Mouse (Mus musculus): ENCODE measurements around the gene Ncoa3.
A peak's percentile ranks its signal among the peaks of the same experiment; 100 is the strongest.
"Not testable (repeated sequence)": the region's sequence is repeated elsewhere in the genome, so short reads cannot be mapped to it uniquely, and the experiment has no call there.

The Ncoa3 gene

GRCm38 (mm10) chr2:165992270-165993172 lies at the start of gene Ncoa3:
Ncoa3 (plus strand) TSS chr2:165992636.
- DNase-seq: peak; percentile 92

DNA sequence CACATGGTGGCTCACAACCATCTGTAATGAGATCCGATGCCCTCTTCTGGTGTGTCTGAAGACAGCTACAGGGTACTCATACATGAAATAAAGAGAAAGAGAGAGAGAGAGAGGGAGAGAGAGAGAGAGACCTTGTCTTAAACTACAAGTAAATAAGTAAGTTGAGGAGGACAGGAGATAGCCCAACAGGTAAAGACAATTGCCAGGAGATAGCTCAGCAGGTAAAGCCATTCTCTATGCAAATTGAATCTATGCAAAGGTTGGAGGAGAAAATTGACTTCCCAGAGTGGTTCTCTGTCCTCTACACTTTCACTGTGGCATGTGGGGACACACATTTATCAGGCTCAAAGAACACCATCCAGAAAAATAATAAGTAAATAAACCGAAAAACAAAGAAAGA lies 49.3 kb upstream of the Ncoa3 start:
- no peak for DNase-seq

DNA sequence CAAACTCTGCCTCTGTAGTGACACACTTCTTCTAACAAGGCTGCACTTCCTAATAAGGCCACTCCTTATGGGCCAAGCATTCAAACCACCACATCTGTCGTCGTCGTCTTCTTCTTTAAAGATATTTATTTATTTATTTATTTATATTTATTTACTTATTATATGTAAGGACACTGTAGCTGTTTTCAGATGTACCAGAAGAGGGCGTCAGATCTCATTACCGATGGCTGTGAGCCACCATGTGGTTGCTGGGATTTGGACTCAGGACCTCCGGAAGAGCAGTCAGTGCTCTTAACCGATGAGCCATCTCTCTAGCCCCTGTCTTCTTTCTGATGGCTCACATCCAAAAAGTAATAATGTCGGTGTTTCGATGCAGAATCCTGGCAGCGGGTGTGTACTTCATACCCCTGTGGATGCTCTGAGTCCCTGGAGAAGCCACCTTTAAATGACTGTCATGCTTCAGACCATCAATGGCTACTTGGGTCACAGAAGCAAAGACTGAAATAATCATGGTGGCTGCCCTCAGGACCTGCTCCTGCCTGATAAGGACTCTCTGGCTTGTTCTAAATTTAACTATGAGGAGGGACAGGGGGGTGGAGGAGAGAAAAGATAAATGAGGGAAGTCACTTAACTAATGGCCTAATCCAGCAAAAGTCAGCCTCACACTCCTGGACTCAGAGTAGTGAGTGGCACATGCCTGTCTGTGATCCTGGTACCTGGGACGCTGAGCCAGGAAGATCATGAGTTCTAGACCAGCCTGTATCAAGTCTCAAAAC lies 47.7 kb upstream of the Ncoa3 start:
- DNase-seq: no peak

- DNase-seq: no peak
Measured at GRCm38 (mm10) chr2:165946046-165946564, 46.3 kb upstream of the Ncoa3 start.

DNA sequence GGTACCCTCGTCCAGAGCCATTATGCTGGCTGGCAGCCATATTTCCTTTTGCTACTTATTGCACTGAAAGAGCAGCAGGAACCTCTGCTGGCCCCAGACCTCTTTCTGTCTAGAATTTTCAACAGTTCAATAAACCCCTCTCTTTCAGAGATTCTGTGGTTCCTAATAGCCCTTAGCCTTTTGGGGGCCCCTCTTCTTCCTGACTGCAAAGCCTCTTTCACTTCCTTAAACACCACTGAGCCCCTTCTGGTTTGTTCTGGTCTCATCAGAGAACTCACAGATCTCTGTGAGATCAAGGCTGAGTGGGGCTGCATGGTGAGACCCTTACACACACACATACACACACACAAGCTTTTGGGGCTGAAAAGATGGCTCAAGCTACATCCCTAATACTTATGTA lies 44.4 kb upstream of the Ncoa3 start:
- no peak for DNase-seq

- not testable (repeated sequence) for DNase-seq
Measured at GRCm38 (mm10) chr2:165948785-165949184, 43.7 kb upstream of the Ncoa3 start.

- DNase-seq: no peak
Measured at GRCm38 (mm10) chr2:165949719-165950118, 42.7 kb upstream of the Ncoa3 start.

DNA sequence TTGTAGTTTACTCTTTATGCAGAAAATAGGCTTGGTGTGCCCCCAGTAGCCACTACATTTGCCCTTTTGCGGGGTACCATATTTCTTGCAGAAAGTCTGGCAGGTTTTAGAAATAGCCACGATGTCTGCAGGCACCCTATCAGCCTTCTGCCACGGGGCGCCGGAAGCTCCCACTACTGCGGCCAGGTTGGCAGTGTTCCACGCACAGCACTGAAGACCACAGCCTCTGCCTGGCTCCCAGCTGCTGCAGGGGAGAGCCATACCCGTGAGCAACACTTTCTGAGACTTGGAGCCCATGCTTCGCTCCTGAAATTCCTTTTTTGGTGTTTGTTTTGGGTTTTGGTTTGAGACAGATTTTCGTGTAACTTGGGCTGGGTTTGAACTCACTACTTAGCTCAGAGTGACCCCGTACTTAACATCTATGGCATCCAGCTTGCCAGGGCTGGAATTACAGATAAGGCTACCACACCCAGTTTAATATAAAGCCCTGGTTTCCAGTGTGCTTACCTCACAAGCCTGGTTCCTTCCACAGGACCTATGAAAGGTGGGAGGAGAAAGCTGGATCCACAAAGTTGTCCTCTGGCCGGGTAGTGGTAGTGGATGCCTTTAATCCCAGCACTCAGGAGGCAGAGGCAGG lies 40.9 kb upstream of the Ncoa3 start:
- no peak for DNase-seq

DNA sequence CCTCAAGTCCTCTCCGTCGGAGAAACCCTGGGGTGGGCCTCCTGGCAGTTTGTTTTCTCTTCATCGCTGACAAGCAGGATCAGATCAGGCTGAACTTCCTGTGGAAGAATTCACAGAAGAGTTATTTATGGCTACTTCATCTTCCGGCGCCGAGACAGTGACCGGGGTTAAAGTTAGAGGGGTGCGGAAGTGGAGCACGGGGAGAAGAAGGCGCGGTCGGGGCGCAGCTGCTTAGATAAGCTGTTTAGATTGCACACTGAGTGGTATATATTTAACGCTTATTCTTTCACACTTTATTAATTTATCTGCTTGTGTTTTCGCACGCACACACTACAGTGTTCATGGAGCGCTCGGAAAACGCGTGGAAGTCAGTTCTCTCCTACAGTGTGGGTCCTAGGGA lies 37.6 kb upstream of the Ncoa3 start:
- DNase-seq: peak; percentile 79

DNA sequence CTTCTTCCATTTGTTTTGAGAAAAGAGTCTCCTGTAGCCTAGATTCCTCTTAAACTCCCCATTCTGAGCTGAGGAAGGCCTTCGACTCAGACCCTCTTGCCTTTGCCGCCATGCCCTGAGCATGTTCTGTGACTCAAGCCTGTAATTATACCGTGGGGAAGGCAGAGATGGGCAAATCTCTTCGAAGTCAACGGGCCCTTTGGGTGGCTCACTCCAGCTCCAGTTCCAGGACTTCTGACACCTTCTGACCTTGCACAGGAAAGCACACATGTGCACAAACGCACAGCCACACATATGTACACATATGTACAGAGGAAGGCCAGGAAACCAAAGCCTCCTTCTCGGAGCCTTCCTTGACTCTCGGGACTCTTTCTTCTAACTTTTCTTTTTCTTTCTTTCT lies 37.0 kb upstream of the Ncoa3 start:
- no peak for DNase-seq

DNA sequence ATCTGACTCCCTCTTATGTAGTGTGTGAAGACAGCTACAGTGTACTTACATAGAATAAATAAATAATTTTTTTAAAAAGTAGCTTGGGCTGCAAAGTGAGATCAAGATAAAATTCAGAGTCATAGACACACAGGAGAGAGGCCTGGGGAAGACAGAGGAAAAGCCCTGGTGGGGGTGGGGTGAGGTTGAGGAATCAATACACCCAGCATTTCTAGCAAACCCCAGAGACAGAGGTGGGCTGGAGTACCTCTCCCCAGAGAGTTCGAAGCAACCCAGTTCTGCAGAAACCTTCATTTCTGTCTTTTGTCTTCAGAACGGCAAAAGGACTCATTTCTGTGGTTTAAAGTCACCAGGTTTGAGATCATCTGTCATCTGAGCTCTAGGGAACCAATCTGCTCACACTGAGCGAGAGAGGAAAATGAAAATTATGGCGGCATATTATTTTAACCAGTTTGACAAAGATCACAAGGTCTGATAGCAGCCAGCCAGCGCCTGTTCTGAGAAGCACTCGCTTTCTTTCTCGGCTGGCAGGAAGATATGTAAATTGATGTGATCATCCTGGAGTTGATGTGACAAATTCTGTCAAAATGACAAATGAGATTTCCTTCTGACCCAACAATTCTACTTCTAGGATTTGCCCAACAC lies 36.2 kb upstream of the Ncoa3 start:
- DNase-seq: no peak

DNA sequence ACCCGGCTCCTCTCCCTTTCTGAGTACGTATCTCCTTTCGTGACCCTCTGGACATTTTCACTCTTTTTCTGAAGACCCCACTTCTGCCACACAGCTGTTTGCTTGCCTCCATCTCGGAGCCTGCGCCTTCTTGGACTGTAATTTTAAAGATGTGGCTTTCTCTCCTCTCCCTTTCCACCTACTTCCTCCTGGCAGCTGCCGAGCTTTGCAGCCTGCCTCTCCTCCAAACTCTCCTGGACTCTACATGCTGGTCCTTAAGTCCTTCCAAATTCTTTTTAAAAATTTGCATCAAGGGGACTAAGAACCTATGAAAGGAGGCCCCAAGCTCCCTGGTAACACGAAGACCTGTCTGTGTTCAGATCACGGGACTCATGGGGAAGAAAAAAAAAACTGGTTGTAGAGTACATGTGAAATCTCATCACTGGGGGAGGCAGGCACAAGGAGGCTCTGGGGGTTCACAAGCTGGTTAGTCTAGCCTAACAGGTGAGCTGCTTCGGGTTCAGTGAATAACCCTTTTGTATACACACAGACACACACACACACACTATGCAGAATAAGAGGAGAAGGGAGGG lies 35.1 kb upstream of the Ncoa3 start:
- DNase-seq: no peak

DNA sequence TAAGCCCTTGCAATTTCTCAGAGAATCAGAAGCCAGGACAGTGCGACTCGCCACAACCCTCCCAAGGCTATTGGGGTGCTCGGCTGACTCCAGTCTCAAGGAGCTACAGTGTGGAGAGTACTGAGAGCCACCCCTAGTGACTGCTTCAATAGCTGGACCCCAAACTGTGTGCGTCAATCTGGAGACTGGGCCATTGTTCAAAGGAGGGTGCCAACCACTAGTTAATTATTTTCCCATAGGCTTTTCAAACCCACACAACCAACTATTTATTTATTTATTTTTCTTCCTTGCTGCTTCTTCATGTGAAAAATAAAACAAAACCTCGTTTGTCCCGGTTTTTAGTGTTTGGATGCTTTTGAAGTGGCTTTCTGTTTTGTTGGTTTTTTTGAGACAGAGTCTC lies 33.9 kb upstream of the Ncoa3 start:
- no peak for DNase-seq

GRCm38 (mm10) chr2:165960695-165961094 lies 31.7 kb upstream of the Ncoa3 start:
- DNase-seq: no peak

DNA sequence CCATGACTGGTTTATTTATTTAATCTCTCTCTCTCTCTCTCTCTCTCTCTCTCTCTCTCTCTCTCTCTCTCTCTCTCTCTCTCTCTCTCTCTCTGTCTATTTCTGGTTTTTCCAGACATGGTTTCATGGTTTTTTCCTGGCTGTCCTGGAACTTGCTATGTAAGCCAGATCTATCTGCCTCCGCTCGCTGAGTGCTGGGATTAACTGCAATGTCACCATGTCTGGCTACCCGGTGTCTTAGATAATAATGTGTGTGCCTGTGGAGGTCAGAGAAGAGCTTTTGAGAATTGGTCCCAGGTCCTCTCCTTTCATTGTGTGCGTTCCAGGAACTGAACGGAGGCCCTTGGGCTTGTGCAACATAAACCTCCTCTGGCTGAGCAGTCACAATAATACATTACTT lies 29.6 kb upstream of the Ncoa3 start:
- no peak for DNase-seq

DNA sequence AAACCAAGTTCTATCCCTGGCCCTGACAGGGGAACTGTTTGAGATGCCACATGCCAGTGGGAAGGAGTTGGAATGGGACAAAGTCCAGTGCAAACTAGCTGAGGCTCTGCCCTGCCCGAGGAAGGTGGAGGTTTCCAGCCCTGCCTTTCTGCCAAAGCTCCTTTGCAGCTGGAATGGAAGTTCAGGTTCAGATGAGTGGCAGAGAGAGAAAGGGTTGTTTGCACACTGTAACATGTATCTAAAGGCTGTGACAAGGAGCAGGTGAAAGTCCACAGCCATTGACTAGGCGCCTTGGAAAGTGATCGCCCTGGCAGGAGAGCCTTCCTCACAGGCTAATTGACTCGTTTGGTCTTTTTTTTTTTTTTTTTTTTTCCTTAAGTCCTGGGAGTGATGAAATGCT lies 28.3 kb upstream of the Ncoa3 start:
- DNase-seq: peak; percentile 88

DNA sequence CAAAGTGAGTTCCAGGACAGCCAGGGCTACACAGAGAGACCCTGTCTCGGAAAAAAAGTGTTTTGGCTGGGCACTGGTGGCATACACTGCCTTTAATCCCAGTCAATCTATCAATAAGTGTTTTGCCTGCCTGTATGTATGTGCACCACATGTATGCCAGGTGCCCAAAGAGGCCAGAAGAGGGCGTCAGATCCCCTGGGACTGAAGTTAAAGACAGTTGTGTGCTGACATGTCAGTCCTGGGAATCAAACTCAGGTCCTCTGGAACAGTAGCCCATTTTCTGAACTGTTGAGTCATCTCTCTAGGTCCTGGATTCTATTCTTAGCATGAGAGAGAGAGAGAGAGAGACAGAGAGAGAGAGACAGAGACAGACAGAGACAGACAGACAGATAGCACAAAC lies 25.4 kb upstream of the Ncoa3 start:
- no peak for DNase-seq

DNA sequence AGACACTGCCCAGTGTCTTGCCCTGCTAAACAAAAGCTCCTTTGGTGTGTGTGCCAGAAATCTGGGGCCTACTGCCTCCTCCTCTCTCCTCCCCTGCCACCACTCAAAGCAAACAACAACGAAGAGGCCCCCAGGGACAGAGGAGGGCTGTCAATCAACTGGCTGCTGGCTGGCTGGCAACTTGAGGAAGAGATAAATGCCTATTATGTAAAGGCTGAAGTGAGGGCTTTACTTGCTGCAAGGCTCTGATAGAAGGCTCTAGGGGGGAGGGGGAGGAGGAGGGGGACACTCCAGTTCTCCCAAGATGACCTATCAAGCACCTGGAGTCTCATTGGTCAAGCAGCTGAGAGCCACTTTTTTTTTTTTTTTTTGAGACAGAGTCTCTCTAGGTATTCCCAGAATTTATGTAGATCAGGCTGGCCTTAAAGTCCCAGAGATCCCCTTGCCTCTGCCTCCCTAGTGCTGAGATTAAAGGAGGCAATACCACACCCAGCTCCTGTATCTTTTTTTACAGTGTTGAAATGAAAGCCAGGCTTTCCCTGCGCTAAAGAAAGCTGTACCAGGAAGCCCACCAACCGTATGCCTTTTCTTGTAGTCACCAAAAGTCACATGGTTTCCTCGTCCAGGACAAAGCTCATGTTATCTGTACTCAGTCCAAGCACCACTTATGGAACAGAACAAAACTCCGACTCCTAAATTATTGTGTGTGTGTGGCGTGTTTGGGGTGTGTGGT lies 24.4 kb upstream of the Ncoa3 start:
- DNase-seq: no peak

DNA sequence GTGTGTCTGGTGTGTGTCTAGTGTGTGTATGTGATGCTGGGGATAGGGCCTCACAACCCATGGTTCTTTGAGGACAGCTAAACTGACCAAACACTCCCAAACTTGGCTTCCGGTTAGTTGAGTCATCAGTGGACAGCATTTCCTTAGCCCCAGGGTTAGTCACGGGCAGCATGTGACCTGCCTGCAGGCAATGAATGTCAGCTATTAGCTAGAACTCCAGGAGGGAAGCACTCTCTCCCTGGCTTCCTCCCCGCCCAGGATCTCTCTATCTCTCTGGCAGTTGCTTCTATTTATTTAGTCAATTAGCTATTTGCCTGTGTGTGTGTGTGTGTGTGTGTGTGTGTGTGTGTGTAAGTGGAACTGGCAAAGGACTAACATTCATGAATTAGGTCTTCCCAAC lies 23.6 kb upstream of the Ncoa3 start:
- peak; percentile 72 for DNase-seq

GRCm38 (mm10) chr2:165969391-165969790 lies 23.0 kb upstream of the Ncoa3 start:
- DNase-seq: no peak

DNA sequence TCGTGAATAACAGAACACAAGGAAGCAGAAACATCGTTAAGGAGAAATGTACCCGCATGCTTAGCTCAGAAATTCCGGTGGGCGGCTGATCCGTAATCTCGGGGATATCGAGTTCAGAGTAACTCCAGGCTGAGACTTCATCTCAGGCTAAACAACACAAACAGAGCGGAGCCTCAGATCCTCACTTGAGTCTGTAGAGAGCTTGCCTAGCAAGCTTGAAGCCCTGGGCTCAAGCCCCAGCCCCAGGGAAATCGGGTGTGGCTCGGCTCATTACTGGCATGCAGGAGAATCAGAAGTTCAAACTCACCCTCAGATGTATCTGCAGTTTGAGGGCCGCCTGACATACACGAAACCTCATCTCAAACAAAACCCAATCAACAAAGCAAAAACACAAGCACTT lies 22.5 kb upstream of the Ncoa3 start:
- no peak for DNase-seq

DNA sequence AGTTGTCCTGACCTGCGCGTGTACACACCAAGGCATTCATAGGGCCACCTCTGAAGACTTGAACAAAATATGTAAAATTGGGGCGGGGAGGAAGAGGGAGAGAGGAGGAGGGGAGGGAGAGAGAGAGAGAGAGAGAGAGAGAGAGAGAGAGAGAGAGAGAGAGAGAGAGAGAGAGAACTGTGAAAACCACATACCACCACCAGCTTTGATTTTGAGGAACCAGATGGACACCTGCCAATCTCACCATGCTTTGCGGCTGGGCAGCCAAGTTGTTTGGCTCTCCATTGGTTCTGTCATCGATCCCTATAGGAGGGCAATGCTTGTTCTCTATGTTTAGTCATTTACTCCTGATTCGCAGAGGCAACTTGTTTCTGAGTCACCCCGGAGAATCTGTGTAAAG lies 21.7 kb upstream of the Ncoa3 start:
- DNase-seq: no peak
